Mouse (Mus musculus) heart, embryonic 11.5 days (tissue): ENCODE measurements at regions not wholly inside any gene's neighbourhood (a gene's known extent, or its start where the extent isn't known, plus 50 kb on each side); places are given as distances from the start of the nearest gene placed in this dataset.

ENCODE experiments used
- ATAC-seq: fragments of 200-750 bp; cut with Nextera tagmentation; replicated peaks from 2 replicates; pipeline ENCODE4 v1.8.0; 2017; ENCODE audit warnings: moderate library complexity; ENCODE audit not compliant: insufficient number of reproducible peaks, low FRiP score, low TSS enrichment
- H3K27ac ChIP-seq: fragments of 300-500 bp; sonication (generic); 2 replicates; pipeline ENCODE4 v1.5.1; 2014; ENCODE audit warnings: mild to moderate bottlenecking, low read depth, low read length
- H3K27me3 ChIP-seq: fragments of 300-500 bp; sonication (generic); 2 replicates; pipeline ENCODE4 v1.6.1; 2014; ENCODE audit warnings: mild to moderate bottlenecking, low read length, mixed read lengths; ENCODE audit not compliant: control insufficient read depth, insufficient read depth
- H3K36me3 ChIP-seq: fragments of 300-500 bp; sonication (generic); 2 replicates; pipeline ENCODE4 v1.6.1; 2014; ENCODE audit warnings: mild to moderate bottlenecking, low read length, moderate library complexity, mixed read lengths; ENCODE audit not compliant: control insufficient read depth, insufficient read depth
- H3K4me1 ChIP-seq: fragments of 300-500 bp; sonication (generic); 2 replicates; pipeline ENCODE4 v1.6.1; 2014; ENCODE audit warnings: low read length; ENCODE audit not compliant: control insufficient read depth, insufficient read depth
- H3K4me2 ChIP-seq: fragments of 300-500 bp; sonication (generic); 2 replicates; pipeline ENCODE4 v1.6.1; 2014; ENCODE audit warnings: mild to moderate bottlenecking, moderate library complexity
- H3K4me3 ChIP-seq: fragments of 300-500 bp; sonication (generic); 2 replicates; pipeline ENCODE4 v1.5.1; 2014; ENCODE audit warnings: low read depth, low read length
- H3K9ac ChIP-seq: fragments of 300-500 bp; sonication (generic); 2 replicates; pipeline ENCODE4 v1.6.1; 2014; ENCODE audit warnings: mild to moderate bottlenecking, low read depth, low read length, moderate library complexity
- H3K9me3 ChIP-seq: fragments of 300-500 bp; sonication (generic); replicated peaks from 2 replicates; pipeline ENCODE4 v1.6.1; 2016; ENCODE audit warnings: low read length; ENCODE audit not compliant: control insufficient read depth
- WGBS: fragments of 180-500 bp; shearing (Covaris S2); extraction: QIAGEN DNeasy Blood & Tissue Kit; methylation state at CpG from one replicate; pipeline ENCODE4 v1.1.7; 2014; ENCODE audit not compliant: insufficient replicate concordance; 5-methylcytosine and 5-hydroxymethylcytosine counted together

GRCm38 (mm10) chr16:62449735-62450134 lies 336.9 kb downstream of the Nsun3 start:
- 92% methylated on average over 3 of the region's 3 CpGs for WGBS

GRCm38 (mm10) chr16:62447380-62447779 lies 339.2 kb downstream of the Nsun3 start:
- Histone ChIP-seq H3K27me3 (no peaks in the 10 kb centered on the region), H3K9ac (no peak overlapping the region), H3K36me3 (no peaks in the 10 kb centered on the region), H3K27ac (no peak overlapping the region), H3K4me2 (no peak overlapping the region), H3K4me1 (no peaks in the 10 kb centered on the region), H3K4me3 (no peak overlapping the region), H3K9me3 (no peaks in the 10 kb centered on the region)
- ATAC-seq: no peak
- 81% methylated on average over 3 of the region's 3 CpGs for WGBS

More at GRCm38 (mm10) chr16:62449735-62450134, 336.9 kb downstream of the Nsun3 start:
- no peaks in the 10 kb centered on the region for H3K36me3 ChIP-seq
- ATAC-seq: no peak
- H3K9ac ChIP-seq: no peak overlapping the region
- H3K9me3 ChIP-seq: no peaks in the 10 kb centered on the region
- H3K4me3 ChIP-seq: no peak overlapping the region
- H3K4me2 ChIP-seq: no peak overlapping the region
- no peak overlapping the region for H3K27ac ChIP-seq
- no peaks in the 10 kb centered on the region for H3K4me1 ChIP-seq
- no peaks in the 10 kb centered on the region for H3K27me3 ChIP-seq

GRCm38 (mm10) chr16:62441197-62441596 lies 345.4 kb downstream of the Nsun3 start:
- H3K4me2 ChIP-seq: no peak overlapping the region
- no peak overlapping the region for H3K4me3 ChIP-seq
- H3K9ac ChIP-seq: no peak overlapping the region
- 72% methylated on average over 4 of the region's 4 CpGs for WGBS
- no peaks in the 10 kb centered on the region for H3K9me3 ChIP-seq
- H3K27ac ChIP-seq: no peak overlapping the region
- ATAC-seq: no peak
- H3K4me1 ChIP-seq: no peaks in the 10 kb centered on the region
- H3K27me3 ChIP-seq: no peaks in the 10 kb centered on the region
- no peaks in the 10 kb centered on the region for H3K36me3 ChIP-seq

- H3K4me2 ChIP-seq: no peak overlapping the region
- no peak for ATAC-seq
- H3K4me1 ChIP-seq: no peaks in the 10 kb centered on the region
- no peaks in the 10 kb centered on the region for H3K9me3 ChIP-seq
- no peak overlapping the region for H3K27ac ChIP-seq
- H3K4me3 ChIP-seq: no peak overlapping the region
- no peak overlapping the region for H3K9ac ChIP-seq
- no peaks in the 10 kb centered on the region for H3K36me3 ChIP-seq
- H3K27me3 ChIP-seq: no peaks in the 10 kb centered on the region
- 78% methylated on average over 2 of the region's 2 CpGs for WGBS
Observed at GRCm38 (mm10) chr16:62433125-62433524, 353.5 kb downstream of the Nsun3 start.

GRCm38 (mm10) chr16:62414485-62414884 lies 372.1 kb downstream of the Nsun3 start:
- WGBS: 11% methylated on average over 1 of the region's 1 CpGs
- no peak for ATAC-seq
- no peak overlapping the region for H3K27ac ChIP-seq
- no peaks in the 10 kb centered on the region for H3K9me3 ChIP-seq
- no peak overlapping the region for H3K9ac ChIP-seq
- no peaks in the 10 kb centered on the region for H3K36me3 ChIP-seq
- no peaks in the 10 kb centered on the region for H3K27me3 ChIP-seq
- no peak overlapping the region for H3K4me3 ChIP-seq
- H3K4me2 ChIP-seq: no peak overlapping the region
- no peaks in the 10 kb centered on the region for H3K4me1 ChIP-seq

- Histone ChIP-seq H3K9me3 (no peaks in the 10 kb centered on the region), H3K4me1 (no peaks in the 10 kb centered on the region), H3K27me3 (no peaks in the 10 kb centered on the region), H3K27ac (no peak overlapping the region), H3K36me3 (no peaks in the 10 kb centered on the region), H3K4me2 (no peak overlapping the region), H3K9ac (no peak overlapping the region), H3K4me3 (no peak overlapping the region)
- 56% methylated on average over 3 of the region's 3 CpGs for WGBS
- 0 out of 2 replicates have a peak, but pooled peaks have one; percentile 57 for ATAC-seq
Observed at GRCm38 (mm10) chr16:62407526-62408165, 379.0 kb downstream of the Nsun3 start.

- H3K27me3 ChIP-seq: no peaks in the 10 kb centered on the region
- no peaks in the 10 kb centered on the region for H3K9me3 ChIP-seq
- 72% methylated on average over 2 of the region's 2 CpGs for WGBS
- no peak overlapping the region for H3K27ac ChIP-seq
- H3K4me1 ChIP-seq: no peaks in the 10 kb centered on the region
- no peak overlapping the region for H3K4me3 ChIP-seq
- H3K4me2 ChIP-seq: no peak overlapping the region
- H3K9ac ChIP-seq: no peak overlapping the region
- ATAC-seq: no peak
- H3K36me3 ChIP-seq: no peaks in the 10 kb centered on the region
Observed at GRCm38 (mm10) chr16:62406458-62406857, 380.2 kb downstream of the Nsun3 start.

GRCm38 (mm10) chr16:62357279-62357678 lies 429.3 kb downstream of the Nsun3 start:
- ATAC-seq: no peak
- H3K36me3 ChIP-seq: no peaks in the 10 kb centered on the region
- no peak overlapping the region for H3K4me3 ChIP-seq
- no peaks in the 10 kb centered on the region for H3K9me3 ChIP-seq
- no peaks in the 10 kb centered on the region for H3K4me1 ChIP-seq
- H3K27me3 ChIP-seq: no peaks in the 10 kb centered on the region
- H3K4me2 ChIP-seq: no peak overlapping the region
- no peak overlapping the region for H3K9ac ChIP-seq
- H3K27ac ChIP-seq: no peak overlapping the region

- H3K27me3 ChIP-seq: no peaks in the 10 kb centered on the region
- H3K9ac ChIP-seq: no peak overlapping the region
- H3K4me3 ChIP-seq: no peak overlapping the region
- no peak overlapping the region for H3K27ac ChIP-seq
- no peak for ATAC-seq
- no peaks in the 10 kb centered on the region for H3K9me3 ChIP-seq
- H3K4me2 ChIP-seq: no peak overlapping the region
- H3K36me3 ChIP-seq: no peaks in the 10 kb centered on the region
- 72% methylated on average over 3 of the region's 3 CpGs for WGBS
- no peaks in the 10 kb centered on the region for H3K4me1 ChIP-seq
Observed at GRCm38 (mm10) chr16:62356349-62356748, 430.3 kb downstream of the Nsun3 start.
